Mouse (Mus musculus) CD4-positive, CD25-positive, alpha-beta regulatory T cell, adult 4 months (primary cell): ENCODE results near the gene Nif3l1. TPM values are rescaled to one million over a fixed set of nuclear protein-coding genes. Genes with fewer than 3 reads are reported as not detected.

Experiments
- ATAC-seq: one replicate; pipeline ENCODE4 v1.8.0; 2017
- polyA plus RNA-seq, 2 experiments: library from polyadenylated mRNA; unstranded; fragments of 100-300 nt; shearing (Covaris generic); gene quantifications; one replicate each; pipeline ENCODE4 v1.2.1; 2017

Nif3l1 gene
- 10 to 100 TPM; 43.6 to 56.9 TPM for polyA plus RNA-seq

DNA sequence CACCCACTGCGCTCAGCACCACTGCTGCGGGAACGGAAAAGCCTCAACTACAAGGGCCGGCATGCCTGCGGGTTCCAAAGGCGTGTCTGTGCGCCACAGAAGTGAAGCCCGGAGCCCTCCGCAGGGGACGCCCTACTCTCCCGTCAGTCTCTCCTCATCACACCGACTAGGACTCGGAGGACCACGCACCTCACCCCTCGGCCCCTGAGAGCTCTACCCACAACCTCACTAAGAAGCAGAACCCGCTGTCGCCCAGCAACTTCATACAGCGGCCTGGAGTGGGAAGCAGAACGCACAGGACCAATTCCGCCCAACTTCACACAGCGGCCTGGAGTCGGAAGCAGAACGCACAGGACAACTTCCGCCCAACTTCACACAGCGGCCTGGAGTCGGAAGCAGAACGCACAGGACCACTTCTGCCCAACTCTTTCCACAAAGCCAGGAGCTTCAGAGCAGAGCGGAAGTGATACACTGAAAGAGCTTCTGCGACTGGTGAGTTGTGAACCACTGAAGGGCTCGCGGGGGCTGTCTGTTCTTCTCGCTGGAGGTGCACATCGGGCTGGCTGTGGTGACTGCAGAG lies at the start of gene Nif3l1, which contains the start of gene Ppil3:
Gene Nif3l1, plus strand, starts transcription at position 9 of the 580 bp plus-strand sequence.
Gene Ppil3, minus strand, starts transcription at position 344 of the 580 bp plus-strand sequence.
- peak; percentile 91 for ATAC-seq

DNA sequence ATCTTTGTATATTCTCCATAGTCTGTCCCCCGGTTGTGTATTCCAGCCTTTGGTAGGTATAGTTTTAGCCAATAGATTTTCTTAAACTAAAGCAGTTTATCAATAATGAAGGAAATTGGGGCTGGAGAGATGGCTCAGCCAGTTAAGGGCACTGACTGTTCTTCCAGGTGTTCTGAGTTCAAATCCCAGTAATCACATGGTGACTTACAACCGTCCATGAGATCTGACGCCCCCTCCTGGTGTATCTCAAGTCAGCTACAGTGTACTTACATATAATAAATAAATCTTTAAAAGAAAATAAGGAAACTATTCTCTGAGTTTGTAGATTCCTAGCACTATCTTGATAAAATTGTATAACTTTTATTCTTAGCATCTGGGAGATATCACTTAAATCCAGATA lies 49.6 kb upstream of the Nif3l1 start:
- no peak for ATAC-seq

DNA sequence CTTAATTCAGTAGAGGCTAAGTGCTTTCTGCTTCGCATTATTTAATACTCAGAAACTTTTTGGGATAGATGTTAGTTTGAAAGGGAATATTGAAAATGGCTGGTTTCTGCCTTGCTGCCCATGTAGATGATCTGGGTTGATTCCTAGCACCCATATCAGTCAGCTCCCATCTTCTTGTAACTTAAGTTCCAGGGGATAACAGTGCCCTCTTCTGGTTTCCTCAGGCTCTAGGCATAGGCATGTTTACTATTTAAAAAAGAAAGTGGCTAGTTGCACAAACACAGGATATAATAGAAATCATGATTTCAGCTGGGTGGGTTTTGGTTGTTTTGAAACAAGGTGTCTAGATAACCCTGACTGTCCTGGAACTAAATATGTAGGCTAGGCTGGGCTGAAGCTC lies 48.8 kb upstream of the Nif3l1 start:
- no peak for ATAC-seq

DNA sequence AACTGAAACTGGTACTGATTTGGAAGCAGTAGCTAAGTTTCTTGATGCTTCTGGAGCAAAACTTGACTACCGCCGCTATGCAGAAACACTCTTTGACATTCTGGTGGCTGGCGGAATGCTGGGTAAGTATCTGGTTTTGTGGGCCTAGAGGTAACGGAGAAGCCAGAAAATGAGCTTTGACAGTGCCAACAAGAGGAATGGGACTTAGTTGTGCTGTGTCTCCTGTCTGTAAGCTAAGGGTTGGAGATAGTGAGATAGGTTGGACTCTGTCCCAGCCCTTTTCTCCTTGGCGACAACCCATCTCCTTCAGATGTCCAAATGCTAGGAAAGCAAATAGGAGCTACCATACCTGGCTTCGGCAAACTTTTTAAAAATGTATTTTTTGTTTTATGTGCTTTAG lies 47.2 kb upstream of the Nif3l1 start:
- ATAC-seq: no peak

DNA sequence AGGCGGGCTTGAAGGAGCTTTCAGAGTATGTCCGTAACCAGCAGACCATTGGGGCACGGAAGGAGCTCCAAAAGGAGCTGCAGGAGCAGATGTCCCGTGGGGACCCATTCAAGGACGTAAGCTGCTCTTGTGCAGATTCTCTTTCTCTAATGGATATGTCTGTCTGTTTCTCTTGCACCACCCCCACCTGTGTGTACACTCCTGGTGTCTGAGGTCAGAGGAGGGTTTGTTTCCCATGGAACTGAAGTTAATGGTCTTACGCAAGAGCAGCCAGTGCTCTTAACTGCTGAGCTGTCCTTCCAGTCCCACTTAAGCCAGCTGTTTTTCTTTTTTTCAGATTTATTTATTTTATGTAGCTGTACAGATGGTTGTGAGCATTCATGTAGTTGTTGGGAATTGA lies 43.6 kb upstream of the Nif3l1 start:
- no peak for ATAC-seq

DNA sequence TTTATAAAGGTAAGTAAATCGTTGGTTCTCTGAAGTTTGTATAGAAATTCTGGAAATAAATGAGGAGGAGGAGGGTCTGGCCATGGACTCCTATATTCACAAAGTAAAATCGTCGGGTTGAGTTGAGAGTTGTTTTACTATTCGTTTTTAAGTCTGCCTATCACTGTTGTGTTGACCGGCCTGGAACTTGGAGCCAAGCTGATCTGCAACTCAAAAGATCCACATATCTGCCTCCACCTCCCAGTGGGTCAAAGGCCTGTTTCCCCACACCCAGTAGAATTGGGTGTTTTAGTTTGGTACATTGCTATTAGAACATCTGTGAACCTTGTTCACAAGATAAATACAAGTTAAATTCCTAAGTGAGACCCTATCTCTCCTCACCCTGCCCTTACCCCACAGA lies 41.2 kb upstream of the Nif3l1 start:
- no peak for ATAC-seq

DNA sequence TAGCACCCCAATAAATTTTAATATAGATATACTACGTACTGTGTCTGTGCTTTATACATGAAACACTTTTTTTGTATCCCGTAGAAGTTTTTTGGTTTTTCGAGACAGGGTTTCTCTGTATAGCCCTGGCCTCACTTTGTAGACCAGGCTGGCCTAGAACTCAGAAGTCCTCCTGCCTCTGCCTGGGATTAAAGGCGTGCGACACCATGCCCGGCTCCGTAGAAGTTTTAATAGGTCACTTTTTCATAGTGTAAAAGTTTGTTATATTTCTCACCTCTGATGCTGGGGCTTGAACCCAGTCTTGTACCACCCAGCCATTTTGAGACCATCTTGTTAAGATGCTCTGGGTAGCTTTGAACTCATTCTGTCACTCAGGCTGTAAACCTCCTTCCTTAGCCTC lies 37.6 kb upstream of the Nif3l1 start:
- no peak for ATAC-seq

DNA sequence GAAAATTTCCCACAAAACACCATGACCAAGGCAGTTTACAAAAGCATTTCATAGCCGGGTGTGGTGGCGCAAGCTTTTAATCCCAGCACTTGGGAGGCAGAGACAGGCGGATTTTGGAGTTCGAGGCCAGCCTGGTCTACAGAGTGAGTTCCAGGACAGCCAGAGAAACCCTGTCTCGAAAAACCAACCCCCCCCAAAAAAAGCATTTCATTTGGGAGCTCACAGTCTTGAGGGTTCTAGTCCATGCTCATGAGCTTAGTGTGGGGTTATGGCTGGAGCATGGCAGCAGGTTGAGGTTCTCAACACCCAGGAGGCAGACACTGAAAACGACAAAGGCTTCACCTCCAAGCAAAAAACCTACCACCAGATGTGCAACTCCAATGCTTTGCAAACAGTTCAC lies 36.8 kb upstream of the Nif3l1 start:
- ATAC-seq: no peak

DNA sequence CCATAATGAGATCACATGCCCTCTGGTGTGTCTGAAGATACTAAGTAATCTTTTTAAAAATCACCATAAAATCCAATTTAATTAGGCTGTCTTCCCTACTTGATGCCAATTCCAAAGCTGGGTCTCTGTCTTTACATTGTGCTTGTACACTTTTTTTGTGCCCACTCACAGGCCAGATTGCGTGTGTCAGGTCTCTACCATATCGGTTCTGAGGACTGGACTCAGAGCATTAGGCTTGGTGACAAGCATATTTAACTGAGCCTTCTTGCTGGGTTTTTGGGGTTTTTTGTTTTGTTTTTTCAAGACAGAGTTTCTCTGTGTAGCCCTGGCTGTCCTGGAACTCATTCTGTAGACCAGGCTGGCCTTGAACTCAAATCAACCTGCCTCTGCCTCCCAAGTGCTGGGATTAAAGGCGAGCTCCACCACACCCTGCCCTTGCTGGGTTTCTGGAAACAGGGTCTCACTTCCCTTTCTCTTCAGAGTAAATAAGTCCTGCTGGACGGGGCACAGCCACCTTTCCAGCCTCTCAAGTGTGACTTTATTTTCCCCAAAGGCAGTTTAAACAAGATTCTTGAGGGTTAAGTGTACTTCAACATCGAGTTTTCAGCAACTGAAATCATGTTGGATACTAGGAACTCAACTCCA lies 35.3 kb upstream of the Nif3l1 start:
- no peak for ATAC-seq

DNA sequence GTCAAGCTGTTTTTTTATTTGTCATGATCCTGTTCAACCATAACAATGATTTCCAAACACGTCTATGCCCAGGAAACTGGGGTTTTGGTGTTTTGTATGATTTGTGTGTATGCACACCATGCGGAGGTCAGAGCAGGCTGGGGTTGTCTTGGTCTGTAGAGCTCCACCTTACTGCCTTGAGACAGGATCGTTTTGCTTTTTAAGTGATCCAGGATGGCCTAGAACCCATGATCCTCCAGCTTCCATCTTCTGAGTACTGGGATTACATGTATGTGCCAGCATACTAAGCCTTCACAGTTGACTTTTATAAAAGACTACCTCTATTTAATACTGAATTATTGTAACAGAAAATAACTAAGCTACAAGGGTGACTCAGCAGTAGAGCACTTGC lies 34.8 kb upstream of the Nif3l1 start:
- ATAC-seq: no peak

DNA sequence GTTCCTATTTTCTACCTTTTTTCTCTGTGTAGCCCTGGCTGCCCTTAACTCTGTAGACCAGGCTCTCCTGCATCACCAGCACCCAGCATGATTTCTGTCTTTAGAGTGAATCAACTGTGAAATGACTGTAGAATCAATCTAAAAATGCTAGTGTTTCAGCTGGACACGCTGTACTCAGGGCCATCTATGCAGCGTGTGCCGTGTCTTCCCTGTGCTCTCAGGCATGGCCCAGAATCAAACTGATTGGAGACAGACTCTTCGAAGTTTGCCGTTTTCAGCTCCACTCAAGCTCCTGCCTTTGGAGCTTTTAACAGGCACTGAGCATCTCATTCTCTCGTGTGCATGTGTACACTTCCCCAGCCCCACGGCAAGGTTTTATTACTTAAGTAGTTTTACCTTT lies 34.2 kb upstream of the Nif3l1 start:
- no peak for ATAC-seq

DNA sequence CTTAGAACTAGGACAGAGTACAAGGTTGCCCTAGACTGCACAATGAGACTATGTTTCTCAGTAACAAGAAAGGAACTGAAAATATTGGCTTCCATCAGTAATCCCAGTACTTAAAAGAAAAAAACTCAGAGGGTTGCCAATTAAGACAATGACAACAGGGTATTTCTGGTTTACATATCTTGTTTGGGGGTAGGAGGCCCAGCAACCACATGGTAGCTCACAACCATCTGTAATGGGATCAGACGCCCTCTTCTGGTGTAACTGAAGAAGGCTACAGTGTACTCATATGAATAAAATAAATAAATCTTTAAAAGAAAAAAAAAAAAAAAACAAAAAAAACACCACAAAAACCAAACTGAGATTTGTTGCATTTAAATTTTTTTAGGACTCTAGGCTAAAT lies 29.5 kb upstream of the Nif3l1 start:
- peak; percentile 59 for ATAC-seq

DNA sequence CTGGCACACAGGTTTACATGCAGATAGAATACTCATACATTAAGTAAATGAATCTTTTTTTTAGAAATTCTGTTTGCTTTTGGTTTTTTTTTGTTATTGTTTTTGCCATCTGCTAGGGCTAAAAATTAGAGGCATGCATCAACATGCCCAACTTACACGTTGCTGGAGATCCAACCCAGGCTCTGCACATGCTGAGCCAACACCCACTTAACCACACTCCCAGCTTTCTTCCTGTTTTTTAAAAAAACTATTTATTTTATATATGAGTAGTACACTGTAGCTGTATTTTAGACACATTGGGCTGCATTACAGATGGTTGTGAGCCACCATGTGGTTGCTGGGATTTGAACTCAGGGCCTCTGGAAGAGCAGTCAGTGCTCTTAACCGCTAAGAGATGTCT lies 28.9 kb upstream of the Nif3l1 start:
- ATAC-seq: no peak

DNA sequence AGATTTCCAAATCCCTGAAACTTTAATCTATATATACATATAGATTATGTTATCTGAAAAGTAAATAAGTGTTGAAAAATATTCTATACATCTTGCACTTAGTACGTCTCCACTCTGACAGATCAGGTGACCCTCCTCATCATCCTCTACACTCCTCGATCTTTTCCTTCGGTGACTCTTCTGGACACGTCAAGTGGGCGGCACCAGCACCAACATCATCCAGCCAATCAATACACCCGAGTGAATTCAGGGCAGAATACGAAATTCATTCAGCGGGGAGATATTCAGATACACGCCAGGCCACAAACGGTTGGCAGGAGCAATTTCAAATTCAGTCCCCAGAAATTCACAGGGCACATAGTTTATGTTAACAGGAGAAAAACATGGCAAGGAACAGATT lies 24.9 kb upstream of the Nif3l1 start:
- no peak for ATAC-seq

DNA sequence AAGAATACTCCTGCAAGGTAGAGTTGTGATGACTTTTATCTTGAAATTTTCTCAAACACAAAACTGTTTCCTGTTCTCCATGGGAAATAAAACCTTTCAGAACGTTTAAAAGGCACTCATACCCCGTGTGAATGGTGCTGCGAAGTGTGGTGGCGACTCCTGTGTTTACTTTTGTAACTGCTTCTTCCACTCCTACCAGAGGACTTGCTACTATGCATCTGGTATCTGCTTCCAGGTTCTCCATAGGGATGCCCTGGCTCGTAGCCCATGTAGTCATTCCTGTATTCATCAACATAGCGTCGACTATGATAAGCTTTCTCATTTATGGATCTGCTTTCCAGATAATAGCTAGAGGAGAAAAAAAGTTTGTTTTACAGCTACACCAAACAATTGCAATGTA lies 24.0 kb upstream of the Nif3l1 start:
- no peak for ATAC-seq

DNA sequence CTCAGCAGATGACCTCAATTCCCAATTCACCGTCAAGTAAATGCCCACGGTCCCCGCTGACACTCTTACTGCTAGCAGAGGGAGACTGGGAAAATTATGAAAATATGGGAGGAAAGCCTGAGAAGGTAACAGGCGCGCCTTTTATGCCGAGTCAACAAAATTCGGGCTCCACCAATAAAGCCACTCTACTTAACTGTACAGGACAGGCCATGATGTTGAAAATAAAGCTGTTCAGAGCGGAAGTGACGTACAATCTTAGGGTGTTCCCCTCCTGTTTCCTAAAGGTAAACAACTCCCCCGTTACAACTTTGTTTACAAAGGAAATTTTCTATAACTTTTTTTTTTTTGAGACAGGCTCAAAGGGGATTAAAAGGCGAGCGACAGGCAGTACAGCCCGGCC lies 22.1 kb upstream of the Nif3l1 start:
- ATAC-seq: peak; percentile 81

DNA sequence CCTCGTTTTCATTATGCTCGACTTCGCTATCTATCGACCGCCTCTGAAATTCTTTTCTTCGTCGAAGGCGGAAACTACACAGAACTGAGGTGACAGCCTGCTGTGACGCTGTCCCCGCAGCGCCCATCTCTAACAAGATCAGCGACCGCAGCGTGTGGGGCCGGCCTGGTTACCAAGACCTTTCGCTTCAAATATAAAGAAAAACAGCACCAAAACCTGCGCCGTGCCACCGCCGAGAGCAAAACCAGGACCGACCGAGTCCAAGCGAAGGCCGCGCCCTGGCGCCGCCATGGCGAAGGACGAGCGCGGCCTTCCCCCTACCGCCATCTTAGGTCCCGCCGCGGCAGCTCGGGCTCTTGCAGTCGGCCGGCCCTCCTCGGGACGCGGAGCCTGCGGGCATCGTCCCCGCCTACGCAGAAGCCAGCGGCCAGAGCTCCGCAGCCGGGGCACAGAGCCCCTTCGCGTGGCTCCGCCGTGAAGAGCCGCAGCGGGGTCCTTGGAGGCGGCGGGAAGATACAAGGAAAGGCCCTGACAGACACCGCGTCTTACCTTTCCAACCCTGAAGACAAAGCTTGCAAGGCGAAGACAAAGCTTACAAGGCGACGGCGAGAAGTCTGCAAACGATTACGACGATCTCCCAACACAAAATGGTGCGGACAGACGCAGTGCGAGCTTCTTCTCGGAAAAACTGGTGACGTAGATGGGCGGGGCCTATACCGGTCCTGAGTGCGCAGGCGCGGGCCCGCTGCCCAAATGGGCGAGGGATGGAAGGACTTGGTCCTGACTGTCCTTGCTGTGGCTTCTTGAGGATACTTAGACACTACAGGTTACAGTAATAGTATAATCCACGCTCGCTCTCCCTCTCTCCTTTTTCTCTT lies 21.3 kb upstream of the Nif3l1 start, which contains the start of gene Clk1:
Gene Clk1, minus strand, starts transcription at position 696 of the 878 bp plus-strand sequence.
- peak; percentile 68 for ATAC-seq

DNA sequence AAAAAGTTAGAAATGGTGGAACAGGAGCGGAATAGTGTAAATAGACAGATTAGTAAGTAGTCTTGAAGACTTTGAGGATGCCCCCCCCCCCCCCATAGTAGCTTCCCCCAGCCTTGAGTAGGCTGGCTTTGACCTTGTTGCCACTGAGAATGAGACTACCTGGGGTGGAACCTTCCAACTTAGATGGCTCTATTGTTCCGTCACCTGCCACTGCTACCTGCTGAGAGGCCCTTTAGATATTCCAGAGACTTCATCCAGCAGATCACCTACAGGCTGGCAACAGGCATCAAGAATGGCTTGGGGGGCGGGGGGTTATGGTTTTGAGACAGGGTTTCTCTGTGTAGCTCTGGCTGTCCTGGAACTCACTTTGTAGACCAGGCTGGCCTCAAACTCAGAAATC lies 20.4 kb upstream of the Nif3l1 start:
- no peak for ATAC-seq

DNA sequence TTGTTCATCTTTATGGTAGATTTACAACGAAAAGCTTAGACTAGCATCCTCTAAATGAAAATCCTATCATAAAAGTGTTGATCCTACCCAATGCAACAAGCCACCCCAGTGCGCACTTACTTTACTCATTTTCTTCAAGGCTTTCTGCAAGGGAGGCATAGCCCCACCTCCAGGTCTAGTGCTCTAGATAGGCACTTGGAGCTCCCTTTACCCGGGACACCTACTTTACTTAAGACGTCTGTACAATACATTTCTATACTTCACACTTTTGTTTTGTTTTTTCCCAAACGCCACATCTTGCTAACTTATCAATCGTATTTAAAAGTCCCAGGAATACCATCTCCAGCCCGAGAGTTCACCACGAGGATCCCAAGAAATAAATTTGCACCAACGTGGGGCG lies 260 bp upstream of the Nif3l1 start:
- ATAC-seq: no peak

DNA sequence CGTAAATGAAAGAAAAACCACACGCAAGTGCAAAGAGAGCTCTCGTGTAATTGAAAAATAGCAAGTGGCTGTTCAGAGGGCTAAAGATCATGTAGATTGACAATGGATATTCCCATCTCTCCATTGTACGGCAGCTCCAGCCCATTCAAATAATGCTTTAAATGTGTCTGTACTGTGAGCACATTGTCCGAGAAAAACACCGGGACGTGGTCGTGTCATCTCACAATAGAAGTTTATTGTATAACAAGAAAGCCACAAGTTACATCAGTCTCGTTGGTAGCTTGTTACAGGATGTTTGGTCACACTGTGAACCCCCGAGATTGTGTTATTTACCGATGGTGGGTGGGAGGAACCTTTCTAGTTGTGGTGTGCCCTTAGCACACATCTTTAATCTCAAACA lies 910 bp downstream of the Nif3l1 start:
- ATAC-seq: peak; percentile 42

DNA sequence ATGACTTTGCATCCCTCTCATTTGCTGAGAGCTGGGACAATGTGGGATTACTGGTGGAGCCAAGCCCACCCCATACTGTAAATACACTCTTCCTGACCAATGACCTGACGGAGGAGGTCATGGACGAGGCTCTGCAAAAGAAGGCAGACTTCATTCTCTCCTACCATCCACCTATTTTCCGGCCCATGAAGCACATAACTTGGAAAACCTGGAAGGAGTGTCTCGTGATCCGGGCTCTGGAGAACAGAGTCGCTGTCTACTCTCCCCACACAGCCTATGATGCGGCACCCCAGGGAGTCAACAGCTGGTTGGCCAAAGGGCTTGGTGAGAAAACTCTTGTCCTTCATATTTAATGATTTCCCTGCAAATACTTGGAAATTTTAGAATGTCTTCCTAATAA lies 2.8 kb downstream of the Nif3l1 start:
- ATAC-seq: no peak

DNA sequence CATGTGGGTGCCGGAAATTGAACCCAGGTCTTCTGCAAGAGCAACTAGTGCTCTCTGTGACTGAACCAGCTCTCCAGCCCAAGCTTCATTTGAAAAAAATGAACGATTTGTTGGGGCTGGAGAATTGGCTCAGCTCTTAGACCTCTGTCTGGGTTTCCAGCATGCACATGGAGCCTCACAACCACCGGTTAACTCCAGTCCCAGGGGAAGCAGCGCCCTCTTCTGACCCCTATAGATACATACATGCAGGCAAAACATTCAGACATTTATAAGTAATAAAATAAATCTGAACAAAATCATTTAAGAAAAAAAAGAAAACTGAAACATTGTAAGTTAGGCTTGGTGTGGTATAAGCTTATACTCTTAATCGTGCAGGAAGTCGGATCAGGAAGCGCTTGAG lies 3.4 kb downstream of the Nif3l1 start:
- no peak for ATAC-seq

DNA sequence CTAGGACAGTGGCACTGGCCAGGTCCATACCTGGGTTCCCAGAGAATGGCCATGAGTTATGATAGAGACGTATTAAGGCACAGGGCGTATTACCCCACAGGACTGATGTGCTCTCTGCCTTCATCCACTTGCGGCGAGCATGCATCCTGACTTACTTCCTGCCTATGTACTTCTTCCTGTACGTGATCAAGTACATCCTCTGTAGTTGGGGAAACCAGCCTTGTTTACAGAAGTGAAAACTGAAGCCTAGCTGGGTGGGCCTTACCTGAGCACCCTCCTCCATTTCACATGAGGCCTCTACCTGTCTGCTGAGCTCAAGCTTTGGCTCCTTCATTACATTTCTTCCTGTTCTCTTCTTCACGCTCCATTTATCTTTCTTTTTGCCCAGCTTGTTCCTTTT lies 9.4 kb downstream of the Nif3l1 start:
- peak; percentile 98 for ATAC-seq

DNA sequence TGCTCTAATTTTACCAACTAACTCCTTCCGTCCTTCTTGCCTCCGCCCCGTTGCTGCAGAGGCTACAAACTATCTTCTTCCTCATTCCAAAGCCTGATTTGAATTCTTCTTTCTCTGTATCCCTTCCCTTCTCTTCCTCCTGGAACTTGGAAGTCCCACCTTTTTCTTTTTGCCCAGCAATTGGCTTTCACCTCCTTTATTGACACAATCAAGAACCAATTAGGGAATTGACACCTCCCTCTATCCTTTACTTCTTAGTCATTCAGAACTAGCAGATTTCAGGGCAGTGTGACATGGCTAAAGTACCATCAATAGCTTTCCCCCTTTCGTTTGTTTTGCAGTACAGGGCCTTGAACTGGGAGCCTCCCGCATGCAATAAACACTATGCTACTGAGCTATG lies 13.2 kb downstream of the Nif3l1 start:
- no peak for ATAC-seq
